Mouse (Mus musculus): ENCODE data around the gene Eid2b.

DNA sequence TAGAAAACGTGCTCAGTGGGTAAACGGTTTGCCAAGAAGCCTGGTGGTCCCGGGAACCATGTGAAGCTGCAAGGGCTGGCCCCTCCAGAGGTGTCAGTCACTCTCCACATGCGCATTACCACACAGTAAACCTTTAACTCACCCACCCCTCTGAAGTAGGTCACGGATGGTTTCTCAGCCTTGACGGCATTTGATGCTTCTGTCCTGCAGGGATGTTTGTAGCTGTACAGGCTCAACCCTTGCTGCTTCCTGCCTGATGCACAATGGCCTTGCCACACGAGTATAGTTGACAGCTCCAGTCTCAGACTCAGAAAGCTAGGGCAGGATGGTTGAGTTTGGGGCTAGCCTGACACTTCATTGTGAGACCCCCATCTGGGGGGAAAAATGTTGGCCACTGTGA, 3.1 kb downstream of the Eid2b start:
- no peak for TF ChIP-seq CTCF (IDR thresholded peaks at IDR 0.05; ENCODE audit: low read depth)
- no peak for TF ChIP-seq EP300 (optimal IDR thresholded peaks at IDR 0.05)
